Mouse (Mus musculus): ENCODE measurements around the gene Sept1. TPM values are rescaled to one million over a fixed set of nuclear protein-coding genes. Genes with fewer than 3 reads are reported as not detected.

Sept1 gene
- polyA plus RNA-seq, 1 experiment from 2014 or later = 28.9 TPM

DNA sequence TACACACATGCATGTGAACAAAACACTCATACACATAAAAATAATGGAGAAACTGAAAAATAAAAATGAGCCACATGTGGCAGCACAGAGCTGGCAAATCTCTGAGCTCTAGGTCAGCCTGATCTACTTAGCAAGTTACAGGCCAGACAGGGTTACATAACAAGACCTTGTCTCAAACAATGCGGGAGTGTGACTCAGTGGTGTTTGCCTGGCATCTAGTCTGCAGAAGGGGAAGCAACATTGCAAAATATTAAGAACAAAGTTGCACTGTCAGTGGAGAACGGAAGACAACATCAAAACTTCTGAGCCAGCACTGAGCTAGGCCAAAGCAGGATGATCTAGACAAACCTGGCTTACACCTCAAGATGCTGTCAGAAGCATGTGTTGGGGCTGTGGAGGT is 37.3 kb upstream of the Sept1 start:
- H3K4me1 ChIP-seq = peaks cover 16% of the 10 kb centered on the region
- H3K9ac ChIP-seq = no peak overlapping the region
- no peaks in the 10 kb centered on the region for H3K9me3 ChIP-seq
- H3K27ac ChIP-seq = no peak overlapping the region
- H3K4me3 ChIP-seq = no peak overlapping the region
- peaks cover 23% of the 10 kb centered on the region; the same call in 1 of the 2 replicates for H3K36me3 ChIP-seq
- 86% methylated on average over 2 of the region's 2 CpGs for WGBS
- H3K27me3 ChIP-seq = no peaks in the 10 kb centered on the region
- no peak overlapping the region for H3K4me2 ChIP-seq
- no peak for ATAC-seq (ENCODE audit: borderline replicate concordance, extremely low read depth, low FRiP score, low TSS enrichment)

DNA sequence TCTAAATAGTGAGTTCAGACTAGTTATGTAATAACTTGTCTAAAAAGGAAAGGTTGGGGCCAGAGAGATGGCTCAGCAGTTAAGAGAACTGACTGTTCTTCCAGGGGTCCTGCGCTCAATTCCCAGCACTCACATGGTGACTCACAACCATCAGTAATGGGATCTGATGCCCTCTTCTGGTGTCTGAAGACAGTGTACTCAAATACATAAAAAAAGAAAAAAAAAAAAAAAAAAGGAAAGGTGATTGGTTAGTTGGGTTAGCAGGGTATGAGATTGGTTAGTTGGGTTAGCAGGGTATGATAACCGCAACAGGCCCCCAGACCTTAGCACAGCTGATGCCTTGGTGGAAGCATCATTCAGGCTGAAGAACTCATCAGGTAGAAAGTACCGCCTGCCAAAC is 30.6 kb upstream of the Sept1 start:
- H3K4me3 ChIP-seq = no peak overlapping the region
- peaks cover 17% of the 10 kb centered on the region for H3K4me1 ChIP-seq
- no peak overlapping the region for H3K9ac ChIP-seq
- no peak overlapping the region for H3K27ac ChIP-seq
- 97% methylated on average over 3 of the region's 3 CpGs for WGBS
- H3K9me3 ChIP-seq = no peaks in the 10 kb centered on the region
- H3K4me2 ChIP-seq = no peak overlapping the region
- no peak for ATAC-seq (ENCODE audit: borderline replicate concordance, extremely low read depth, low FRiP score, low TSS enrichment)
- no peaks in the 10 kb centered on the region for H3K36me3 ChIP-seq
- H3K27me3 ChIP-seq = no peaks in the 10 kb centered on the region

DNA sequence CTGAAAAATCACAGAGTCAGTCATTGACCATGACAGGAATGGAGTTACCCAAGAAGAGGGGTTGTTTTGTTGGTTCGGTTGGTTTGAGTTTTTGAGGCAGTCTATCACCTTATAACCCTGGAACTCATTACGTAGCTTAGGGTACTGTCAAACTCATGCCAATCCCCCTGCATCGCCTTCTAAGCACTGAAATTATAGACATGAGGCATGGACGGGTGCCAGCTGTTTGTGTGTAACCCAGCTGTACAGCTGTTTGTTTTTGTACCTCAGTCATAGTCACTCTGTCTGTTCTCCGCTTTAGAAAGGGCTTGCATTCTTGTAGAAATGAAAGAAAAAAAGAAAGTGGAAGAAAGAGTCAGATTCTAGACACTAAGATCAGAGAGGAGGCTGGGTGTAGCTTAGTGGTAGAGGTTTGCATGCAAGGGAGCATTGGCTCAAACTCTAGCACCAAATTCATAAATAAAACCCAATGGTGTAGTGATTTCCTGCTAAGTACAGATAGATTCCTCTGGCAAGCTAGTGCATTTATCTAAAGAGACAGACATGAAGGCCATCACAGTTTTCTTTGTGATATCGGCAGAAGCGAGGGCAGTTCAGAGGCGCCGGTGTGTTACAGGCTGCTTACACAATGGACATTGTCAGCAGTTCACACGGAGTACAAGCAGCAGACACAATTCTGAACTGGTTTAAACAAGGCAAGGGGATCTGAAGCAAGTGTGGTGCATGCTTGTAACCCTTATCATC is 29.5 kb upstream of the Sept1 start:
- Histone ChIP-seq H3K36me3 (0 out of 2 replicates have a peak, but pooled peaks cover 2% of the 10 kb centered on the region), H3K9me3 (no peaks in the 10 kb centered on the region), H3K27ac (no peak overlapping the region), H3K4me1 (peaks cover 17% of the 10 kb centered on the region), H3K27me3 (no peaks in the 10 kb centered on the region), H3K9ac (no peak overlapping the region), H3K4me2 (no peak overlapping the region), H3K4me3 (no peak overlapping the region)
- no peak for ATAC-seq (ENCODE audit: borderline replicate concordance, extremely low read depth, low FRiP score, low TSS enrichment)
- WGBS = 64% methylated on average over 10 of the region's 10 CpGs

DNA sequence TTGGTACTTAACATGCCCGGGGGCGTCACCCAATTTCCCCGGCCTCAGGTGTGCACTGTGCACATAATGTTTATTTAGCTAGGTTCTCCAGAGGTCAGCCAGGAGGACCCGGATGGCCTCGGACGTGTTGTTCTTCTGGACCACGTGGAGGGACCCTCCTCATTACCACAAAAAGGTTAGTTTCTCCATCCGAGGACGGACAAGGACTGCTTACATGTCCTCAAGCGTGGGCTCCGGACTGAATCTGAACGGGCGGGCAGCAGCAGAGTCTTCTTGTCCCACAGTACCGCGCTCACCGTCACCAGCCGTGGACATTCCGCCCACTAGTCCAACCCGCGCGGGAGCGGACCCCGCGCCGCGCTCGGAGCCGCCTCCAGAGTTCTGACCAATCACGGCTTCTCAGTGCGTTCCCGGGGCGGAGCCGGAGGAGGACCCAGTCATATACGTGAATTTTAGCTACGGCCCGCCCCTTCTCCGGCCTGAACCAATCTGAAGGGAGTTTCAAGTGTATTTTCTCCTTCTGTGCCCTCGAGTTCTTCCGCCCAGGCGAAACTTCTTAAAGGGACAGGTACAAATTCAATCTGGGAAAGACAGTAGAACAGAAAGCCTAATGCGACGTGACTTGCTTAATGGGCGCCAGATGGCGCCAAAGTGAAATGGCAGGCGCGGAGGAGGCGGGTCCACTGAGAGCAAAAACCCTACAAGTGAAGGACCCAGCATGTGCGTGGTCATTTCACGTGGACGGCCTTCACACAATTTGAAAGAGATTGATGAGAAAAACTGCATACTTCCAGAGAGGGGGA is 27.6 kb upstream of the Sept1 start, which contains the start of gene Dctpp1:
TSS of gene Dctpp1 (minus strand) at position 401 of the 803 bp plus-strand sequence.
- under 1% methylated on average over 50 of the region's 50 CpGs for WGBS
- peaks cover 17% of the 10 kb centered on the region for H3K4me1 ChIP-seq
- peak; percentile 98 for ATAC-seq (ENCODE audit: borderline replicate concordance, extremely low read depth, low FRiP score, low TSS enrichment)
- H3K27ac ChIP-seq = 0 out of 2 replicates have a peak within 1 kb of the TSS, but pooled peaks have one; percentile 10
- peak within 1 kb of the TSS; percentile 54 for H3K9ac ChIP-seq
- no peaks in the 10 kb centered on the region for H3K9me3 ChIP-seq
- H3K4me2 ChIP-seq = peak within 1 kb of the TSS; percentile 62
- no peaks in the 10 kb centered on the region for H3K27me3 ChIP-seq
- H3K36me3 ChIP-seq = peaks cover 9% of the 10 kb centered on the region
- peak within 1 kb of the TSS; percentile 57 for H3K4me3 ChIP-seq

DNA sequence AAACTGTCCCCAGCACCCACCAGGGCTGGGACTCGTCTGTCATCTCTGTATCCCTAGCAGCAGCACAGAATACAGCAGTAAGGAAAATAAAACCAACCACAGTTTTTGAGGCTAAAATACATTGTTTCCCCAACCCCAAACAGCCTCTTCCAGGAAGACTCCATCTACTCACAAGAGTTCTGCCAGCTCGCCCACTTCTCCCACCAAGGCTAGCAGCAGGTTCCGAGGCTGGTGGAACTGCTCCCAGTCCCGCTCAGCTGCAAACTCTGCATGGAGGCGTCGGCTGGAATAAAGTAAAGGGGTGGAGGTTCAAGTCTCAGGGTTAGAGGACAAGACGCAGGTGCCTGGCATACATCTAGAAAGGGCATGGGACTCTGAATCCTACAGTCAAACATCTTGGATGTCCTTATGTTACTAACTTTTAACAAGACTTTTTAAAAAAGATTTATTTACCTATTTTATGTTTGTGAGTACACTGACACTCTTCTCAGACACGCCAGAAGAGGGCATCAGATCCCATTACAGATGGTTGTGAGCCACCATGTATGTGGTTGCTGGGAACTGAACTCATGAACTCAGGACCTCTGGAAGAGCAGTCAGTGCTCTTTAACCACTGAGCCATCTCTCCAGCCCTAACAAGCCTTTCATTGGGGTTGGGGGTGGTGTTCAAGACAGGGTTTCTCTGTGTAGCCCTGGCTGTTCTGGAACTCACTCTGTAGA is 26.4 kb upstream of the Sept1 start:
- Histone ChIP-seq H3K4me3 (peak overlapping the region; percentile 57), H3K9ac (peak overlapping the region; percentile 39), H3K27ac (no peak overlapping the region), H3K36me3 (peaks cover 9% of the 10 kb centered on the region), H3K27me3 (no peaks in the 10 kb centered on the region), H3K4me2 (peak overlapping the region; percentile 62), H3K9me3 (no peaks in the 10 kb centered on the region), H3K4me1 (peaks cover 25% of the 10 kb centered on the region)
- no peak for ATAC-seq (ENCODE audit: borderline replicate concordance, extremely low read depth, low FRiP score, low TSS enrichment)
- WGBS = 70% methylated on average over 8 of the region's 8 CpGs

DNA sequence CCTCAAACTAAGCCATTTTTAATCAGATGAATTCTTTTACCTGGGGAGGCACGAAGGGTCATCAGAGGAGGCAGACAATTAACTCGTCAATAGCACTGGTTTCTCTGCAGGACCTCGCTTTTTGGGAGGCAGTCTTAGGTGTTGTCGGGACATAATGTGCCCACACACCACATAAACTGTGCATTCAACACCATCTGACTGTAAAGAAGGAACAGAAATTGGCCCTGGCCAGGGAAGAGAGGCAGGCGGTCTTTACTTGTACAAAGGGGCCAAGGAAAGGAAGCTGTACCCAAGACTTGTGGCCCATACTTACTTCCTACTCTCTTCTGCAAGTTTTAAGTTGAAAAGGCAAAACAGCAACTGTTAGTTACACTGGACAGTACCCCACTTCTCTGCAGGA is 23.6 kb upstream of the Sept1 start:
- peaks cover 25% of the 10 kb centered on the region for H3K4me1 ChIP-seq
- no peak for ATAC-seq (ENCODE audit: borderline replicate concordance, extremely low read depth, low FRiP score, low TSS enrichment)
- H3K27me3 ChIP-seq = no peaks in the 10 kb centered on the region
- peaks cover 16% of the 10 kb centered on the region for H3K36me3 ChIP-seq
- 82% methylated on average over 5 of the region's 5 CpGs for WGBS
- H3K4me3 ChIP-seq = no peak overlapping the region
- H3K9ac ChIP-seq = no peak overlapping the region
- H3K4me2 ChIP-seq = no peak overlapping the region
- no peaks in the 10 kb centered on the region for H3K9me3 ChIP-seq
- H3K27ac ChIP-seq = no peak overlapping the region

DNA sequence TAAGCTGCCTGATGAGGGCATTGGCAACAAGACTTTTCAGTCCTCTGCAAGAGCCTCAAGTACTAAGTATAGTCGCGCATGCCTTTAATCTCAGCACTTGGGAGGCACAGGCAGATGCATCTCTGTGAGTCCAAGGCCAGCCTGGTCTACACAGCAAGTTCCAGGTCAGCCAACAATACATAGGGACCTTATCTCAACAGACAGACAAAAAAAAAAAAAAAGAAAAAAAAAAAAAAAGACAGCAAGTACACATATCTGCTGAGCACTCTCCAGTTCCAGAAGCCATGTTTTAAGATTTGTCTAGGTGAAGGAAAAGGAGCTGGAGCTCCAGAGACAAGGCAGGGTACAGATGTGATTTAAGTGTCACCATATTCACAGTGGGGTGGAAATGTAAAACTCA is 23.0 kb upstream of the Sept1 start:
- Histone ChIP-seq H3K4me1 (peaks cover 21% of the 10 kb centered on the region), H3K9me3 (no peaks in the 10 kb centered on the region), H3K27me3 (no peaks in the 10 kb centered on the region), H3K9ac (no peak overlapping the region), H3K4me2 (no peak overlapping the region), H3K36me3 (peaks cover 20% of the 10 kb centered on the region), H3K27ac (no peak overlapping the region), H3K4me3 (no peak overlapping the region)
- no peak for ATAC-seq (ENCODE audit: borderline replicate concordance, extremely low read depth, low FRiP score, low TSS enrichment)
- WGBS = 87% methylated on average over 2 of the region's 2 CpGs

DNA sequence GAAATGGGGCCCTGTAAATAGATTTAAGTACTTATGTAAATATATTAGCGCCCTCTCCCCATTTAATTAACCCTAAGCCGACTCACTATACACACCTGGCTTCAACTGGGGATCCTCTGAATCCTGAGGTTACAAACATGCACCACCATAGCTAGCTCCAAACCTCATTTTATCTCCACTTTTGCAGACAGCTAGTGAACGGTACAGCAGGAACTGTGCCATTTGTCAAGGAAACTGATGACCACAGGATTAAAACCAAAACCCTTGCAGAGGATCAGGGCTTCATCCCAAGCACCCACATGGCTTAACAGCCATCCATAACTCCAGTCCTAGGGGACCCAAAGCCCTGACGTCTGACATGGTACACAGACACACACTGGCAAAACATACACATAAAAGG is 22.1 kb upstream of the Sept1 start:
- 14% methylated on average over 4 of the region's 4 CpGs for WGBS
- H3K4me2 ChIP-seq = peak overlapping the region; percentile 96
- H3K4me3 ChIP-seq = peak overlapping the region; percentile 53
- no peak for ATAC-seq (ENCODE audit: borderline replicate concordance, extremely low read depth, low FRiP score, low TSS enrichment)
- H3K27me3 ChIP-seq = no peaks in the 10 kb centered on the region
- peaks cover 22% of the 10 kb centered on the region for H3K36me3 ChIP-seq
- H3K27ac ChIP-seq = peak overlapping the region; percentile 91; the same call in 1 of the 2 replicates
- peaks cover 20% of the 10 kb centered on the region for H3K4me1 ChIP-seq
- H3K9me3 ChIP-seq = no peaks in the 10 kb centered on the region
- H3K9ac ChIP-seq = peak overlapping the region; percentile 71

DNA sequence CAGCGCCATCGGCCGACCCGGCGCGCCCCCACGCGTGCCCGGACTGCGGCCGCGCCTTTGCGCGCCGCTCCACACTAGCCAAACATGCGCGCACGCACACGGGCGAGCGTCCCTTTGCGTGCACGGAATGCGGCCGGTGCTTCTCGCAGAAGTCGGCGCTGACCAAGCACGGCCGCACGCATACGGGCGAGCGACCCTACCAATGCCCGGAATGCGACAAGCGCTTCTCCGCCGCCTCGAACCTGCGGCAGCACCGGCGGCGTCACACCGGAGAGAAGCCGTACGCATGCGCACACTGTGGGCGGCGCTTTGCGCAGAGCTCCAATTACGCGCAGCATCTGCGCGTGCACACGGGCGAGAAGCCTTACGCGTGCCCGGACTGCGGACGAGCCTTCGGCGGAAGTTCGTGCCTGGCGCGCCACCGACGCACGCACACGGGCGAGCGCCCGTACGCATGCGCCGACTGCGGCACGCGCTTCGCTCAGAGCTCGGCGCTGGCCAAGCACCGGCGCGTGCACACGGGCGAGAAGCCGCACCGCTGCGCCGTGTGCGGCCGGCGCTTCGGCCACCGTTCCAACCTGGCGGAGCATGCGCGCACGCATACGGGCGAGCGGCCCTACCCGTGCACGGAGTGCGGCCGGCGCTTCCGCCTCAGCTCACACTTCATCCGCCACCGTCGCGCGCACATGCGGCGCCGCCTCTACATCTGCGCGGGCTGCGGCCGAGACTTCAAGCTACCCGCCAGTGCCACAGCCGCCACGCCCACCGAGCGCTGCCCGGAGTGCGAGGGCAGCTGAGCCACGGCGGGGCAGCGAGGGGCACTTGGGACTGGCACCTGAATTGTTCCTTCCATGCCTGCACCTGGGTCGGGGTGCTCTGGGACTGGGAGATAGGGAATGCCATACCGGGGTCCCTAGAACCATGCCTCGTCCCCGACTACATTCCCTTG is 21.2 kb upstream of the Sept1 start:
- Histone ChIP-seq H3K27me3 (no peaks in the 10 kb centered on the region), H3K27ac (peak overlapping the region; percentile 91), H3K36me3 (peaks cover 28% of the 10 kb centered on the region), H3K9ac (peak overlapping the region; percentile 71), H3K4me3 (peak overlapping the region; percentile 53), H3K4me2 (peak overlapping the region; percentile 96), H3K9me3 (no peaks in the 10 kb centered on the region), H3K4me1 (peaks cover 10% of the 10 kb centered on the region)
- ATAC-seq (ENCODE audit: borderline replicate concordance, extremely low read depth, low FRiP score, low TSS enrichment) = peak; percentile 93
- WGBS = under 1% methylated on average over 136 of the region's 136 CpGs

DNA sequence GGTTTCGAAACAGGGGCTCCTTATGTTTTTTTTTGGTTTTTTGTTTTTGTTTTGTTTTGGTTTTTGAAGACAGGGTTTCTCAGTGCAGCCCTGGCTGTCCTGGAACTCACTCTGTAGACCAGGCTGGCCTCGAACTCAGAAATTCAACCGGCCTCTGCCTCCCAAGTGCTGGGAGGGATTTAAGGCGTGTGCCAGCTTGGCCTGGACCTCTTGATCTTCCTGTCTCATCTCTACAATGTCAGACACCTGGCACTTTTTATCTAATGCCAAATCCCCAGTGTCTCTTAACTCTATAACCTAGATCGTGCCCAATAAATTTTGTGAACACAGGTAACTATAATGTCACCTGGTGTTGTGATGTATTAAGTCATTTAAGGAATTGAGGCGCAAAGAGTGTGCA is 20.4 kb upstream of the Sept1 start:
- H3K36me3 ChIP-seq = peaks cover 33% of the 10 kb centered on the region
- H3K27ac ChIP-seq = peak overlapping the region; percentile 91
- H3K27me3 ChIP-seq = no peaks in the 10 kb centered on the region
- WGBS = 74% methylated on average over 6 of the region's 6 CpGs
- peaks cover 9% of the 10 kb centered on the region for H3K4me1 ChIP-seq
- H3K4me3 ChIP-seq = peak overlapping the region; percentile 53
- H3K9me3 ChIP-seq = no peaks in the 10 kb centered on the region
- peak overlapping the region; percentile 96 for H3K4me2 ChIP-seq
- peak overlapping the region; percentile 50 for H3K9ac ChIP-seq
- ATAC-seq (ENCODE audit: borderline replicate concordance, extremely low read depth, low FRiP score, low TSS enrichment) = no peak

DNA sequence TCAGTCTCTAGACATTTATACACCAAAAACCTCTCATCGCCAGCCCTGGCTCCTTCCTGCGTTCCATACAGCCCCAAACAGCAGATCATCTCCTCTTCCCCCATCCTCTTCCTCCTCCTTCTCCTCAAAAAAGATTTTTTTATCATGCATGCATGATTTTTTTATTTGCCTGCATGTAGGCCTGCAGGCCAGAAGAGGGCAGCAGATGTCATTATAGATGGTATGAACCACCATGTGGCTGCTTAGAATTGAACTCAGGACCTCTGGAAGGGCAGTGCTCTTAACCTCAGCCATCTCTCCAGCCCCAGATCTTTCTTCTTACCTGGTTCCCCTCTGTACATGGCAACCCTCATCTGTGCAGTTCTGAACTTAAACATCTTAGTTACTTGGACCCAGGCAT is 19.5 kb upstream of the Sept1 start:
- Histone ChIP-seq H3K4me2 (no peak overlapping the region), H3K27me3 (no peaks in the 10 kb centered on the region), H3K4me3 (no peak overlapping the region), H3K9ac (no peak overlapping the region), H3K27ac (no peak overlapping the region), H3K36me3 (peaks cover 35% of the 10 kb centered on the region), H3K4me1 (peaks cover 9% of the 10 kb centered on the region), H3K9me3 (no peaks in the 10 kb centered on the region)
- WGBS = 79% methylated on average over 2 of the region's 2 CpGs
- no peak for ATAC-seq (ENCODE audit: borderline replicate concordance, extremely low read depth, low FRiP score, low TSS enrichment)

Data from lung, embryonic 15.5 days (tissue).